Mouse (Mus musculus) kidney, postnatal 14 days (tissue): ENCODE data around the gene Gm21778.
"Not testable (repeated sequence)": the region's sequence is repeated elsewhere in the genome, so short reads cannot be mapped to it uniquely, and the experiment has no call there.

Experiments
- DNase-seq: peaks from one replicate; pipeline ENCODE4 v3.0.0; 2022; ENCODE audit warnings: mixed read lengths

Gm21778 gene

DNA sequence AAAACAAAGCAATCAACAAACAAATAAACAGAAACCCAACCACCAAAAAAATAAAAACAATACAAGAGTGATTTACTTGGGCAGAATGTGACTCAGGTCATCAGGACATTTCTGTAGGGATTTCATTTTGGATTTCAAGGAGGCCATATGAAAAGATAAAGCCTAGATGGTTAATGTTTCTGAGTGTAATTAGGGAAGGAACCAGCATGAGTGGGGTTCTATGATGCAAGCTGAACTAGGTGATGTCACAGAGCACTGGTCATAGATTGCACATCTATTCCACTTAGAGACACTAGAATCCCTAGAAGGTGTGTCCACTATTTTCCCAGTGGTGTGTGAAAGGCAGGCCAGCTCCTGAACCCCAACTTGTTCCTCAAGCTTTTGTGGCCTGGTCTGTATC is at the start of gene Gm21778:
Gene Gm21778 (plus strand): TSS at position 301 of the 400 bp plus-strand sequence.
- DNase-seq: not testable (repeated sequence)
